Mouse (Mus musculus) liver, adult 2 months (tissue): ENCODE measurements at regions not wholly inside any gene's neighbourhood (a gene's known extent, or its start where the extent isn't known, plus 50 kb on each side); places are given as distances from the start of the nearest gene placed in this dataset.

Source experiments
- DNase-seq: peaks from one replicate; pipeline ENCODE4 v3.0.0-alpha.2; 2011; ENCODE audit warnings: low read depth, low spot score; ENCODE audit errors: extremely low read depth
- H3K27ac ChIP-seq: fragments of 200-500 bp; replicated peaks from 2 replicates; pipeline ENCODE4 v1.5.1; 2012; ENCODE audit warnings: low read depth, mild to moderate bottlenecking, control low read depth, inconsistent platforms, low read length; ENCODE audit not compliant: insufficient read depth
- H3K27me3 ChIP-seq: fragments of 200-500 bp; 2 replicates; pipeline ENCODE4 v1.6.1; 2012; ENCODE audit warnings: mild to moderate bottlenecking, moderate library complexity, low read length, inconsistent platforms; ENCODE audit not compliant: control insufficient read depth, insufficient read depth
- H3K36me3 ChIP-seq: fragments of 200-500 bp; 2 replicates; pipeline ENCODE4 v1.6.1; 2012; ENCODE audit warnings: low read length, inconsistent platforms; ENCODE audit not compliant: control insufficient read depth, insufficient read depth
- H3K4me1 ChIP-seq: fragments of 200-500 bp; 2 replicates; pipeline ENCODE4 v1.6.1; 2011; ENCODE audit warnings: low read length; ENCODE audit not compliant: control insufficient read depth, insufficient read depth
- H3K4me3 ChIP-seq: fragments of 200-500 bp; 2 replicates; pipeline ENCODE4 v1.5.1; 2011; ENCODE audit warnings: low read depth, mild to moderate bottlenecking, control low read depth, low read length, moderate library complexity; ENCODE audit not compliant: insufficient read depth
- H3K79me2 ChIP-seq: fragments of 200-500 bp; 2 replicates; pipeline ENCODE4 v1.6.1; 2012; ENCODE audit warnings: inconsistent platforms, mild to moderate bottlenecking, low read length, moderate library complexity; ENCODE audit not compliant: control insufficient read depth, insufficient read depth
- H3K9ac ChIP-seq: fragments of 200-500 bp; 2 replicates; pipeline ENCODE4 v1.6.1; 2012; ENCODE audit warnings: low read depth, mild to moderate bottlenecking, control low read depth, inconsistent platforms, low read length
- CTCF ChIP-seq: fragments of 200-500 bp; IDR thresholded peaks from 2 replicates; pipeline ENCODE4 v1.5.1; 2011; ENCODE audit warnings: low read depth, low read length, control low read depth
- POLR2A ChIP-seq: fragments of 200-500 bp; IDR thresholded peaks from 2 replicates; pipeline ENCODE4 v1.6.1; 2011; ENCODE audit warnings: low read length, control low read depth; ENCODE audit not compliant: insufficient read depth; ENCODE audit errors: extremely low read depth
- WGBS: fragments of 180-500 bp; shearing (Covaris S2); methylation state at CpG from one replicate; pipeline ENCODE4 v1.1.7; 2018; 5-methylcytosine and 5-hydroxymethylcytosine counted together

- H3K27ac ChIP-seq, result peak overlapping the region; percentile 94
- no peaks in the 10 kb centered on the region for H3K36me3 ChIP-seq
- WGBS, result 19% methylated on average over 6 of the region's 6 CpGs
- peaks cover 40% of the 10 kb centered on the region for H3K4me1 ChIP-seq
- no peak overlapping the region for H3K4me3 ChIP-seq
- H3K9ac ChIP-seq, result 0 out of 2 replicates have a peak overlapping the region, but pooled peaks have one; percentile 4
- peak; percentile 96 for DNase-seq
- TF ChIP-seq CTCF (no peak), POLR2A (no peak)
- no peaks in the 10 kb centered on the region for H3K27me3 ChIP-seq
- no peaks in the 10 kb centered on the region for H3K79me2 ChIP-seq
These were observed 117.3 kb upstream of the Slc22a23 start for GRCm38 (mm10) chr13:34462206-34462807.

DNA sequence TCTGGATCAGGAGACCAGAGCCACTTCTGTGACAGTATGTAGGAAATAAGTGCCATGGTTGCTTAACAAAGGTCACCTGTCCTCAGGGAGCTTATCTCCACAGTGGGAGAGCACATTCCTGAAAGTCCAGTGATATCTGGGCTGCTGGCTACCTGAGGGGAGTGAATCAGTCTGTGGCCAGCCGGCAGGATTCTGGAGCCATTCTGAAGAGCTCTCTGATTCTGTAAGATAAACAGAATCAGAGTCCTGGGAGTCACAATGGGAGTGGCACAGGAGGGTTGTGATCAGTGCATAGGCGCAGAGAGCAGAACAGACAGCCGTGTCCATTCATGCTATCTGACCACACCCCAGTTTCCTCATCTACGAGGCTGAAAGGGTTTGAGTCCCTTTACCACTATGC is 116.0 kb upstream of the Slc22a23 start:
- TF ChIP-seq POLR2A (no peak), CTCF (no peak)
- peak; percentile 87 for DNase-seq
- Histone ChIP-seq H3K79me2 (no peaks in the 10 kb centered on the region), H3K27ac (peak overlapping the region; percentile 78), H3K4me1 (peaks cover 37% of the 10 kb centered on the region), H3K9ac (0 out of 2 replicates have a peak overlapping the region, but pooled peaks have one; percentile 21), H3K4me3 (no peak overlapping the region), H3K27me3 (no peaks in the 10 kb centered on the region), H3K36me3 (no peaks in the 10 kb centered on the region)
- WGBS, result 20% methylated on average over 4 of the region's 4 CpGs

- no peak for DNase-seq
These were observed 111.1 kb upstream of the Slc22a23 start for GRCm38 (mm10) chr13:34456051-34456450.

GRCm38 (mm10) chr13:34446806-34447205 is 101.8 kb upstream of the Slc22a23 start:
- H3K27me3 ChIP-seq, result no peaks in the 10 kb centered on the region
- peak; percentile 52 for DNase-seq
- no peaks in the 10 kb centered on the region for H3K79me2 ChIP-seq
- TF ChIP-seq CTCF, result no peak
- no peaks in the 10 kb centered on the region for H3K4me1 ChIP-seq
- H3K9ac ChIP-seq, result no peak overlapping the region
- no peak overlapping the region for H3K4me3 ChIP-seq
- no peak overlapping the region for H3K27ac ChIP-seq
- no peaks in the 10 kb centered on the region for H3K36me3 ChIP-seq

More at GRCm38 (mm10) chr13:34456051-34456450, 111.1 kb upstream of the Slc22a23 start:
- no peak overlapping the region for H3K9ac ChIP-seq
- H3K36me3 ChIP-seq, result no peaks in the 10 kb centered on the region
- no peak for TF ChIP-seq CTCF
- TF ChIP-seq POLR2A, result no peak
- WGBS, result 78% methylated on average over 3 of the region's 3 CpGs
- no peak overlapping the region for H3K27ac ChIP-seq
- H3K79me2 ChIP-seq, result no peaks in the 10 kb centered on the region
- H3K4me3 ChIP-seq, result no peak overlapping the region
- no peaks in the 10 kb centered on the region for H3K27me3 ChIP-seq
- H3K4me1 ChIP-seq, result peaks cover 3% of the 10 kb centered on the region; the same call in 1 of the 2 replicates

GRCm38 (mm10) chr13:34446327-34446726 is 101.3 kb upstream of the Slc22a23 start:
- WGBS, result 92% methylated on average over 8 of the region's 8 CpGs
- H3K36me3 ChIP-seq, result no peaks in the 10 kb centered on the region
- DNase-seq, result no peak
- H3K4me3 ChIP-seq, result no peak overlapping the region
- H3K27ac ChIP-seq, result no peak overlapping the region
- no peak for TF ChIP-seq CTCF
- no peak for TF ChIP-seq POLR2A
- peaks cover 1% of the 10 kb centered on the region; the same call in 1 of the 2 replicates for H3K4me1 ChIP-seq
- H3K79me2 ChIP-seq, result no peaks in the 10 kb centered on the region
- H3K27me3 ChIP-seq, result no peaks in the 10 kb centered on the region
- H3K9ac ChIP-seq, result no peak overlapping the region

DNA sequence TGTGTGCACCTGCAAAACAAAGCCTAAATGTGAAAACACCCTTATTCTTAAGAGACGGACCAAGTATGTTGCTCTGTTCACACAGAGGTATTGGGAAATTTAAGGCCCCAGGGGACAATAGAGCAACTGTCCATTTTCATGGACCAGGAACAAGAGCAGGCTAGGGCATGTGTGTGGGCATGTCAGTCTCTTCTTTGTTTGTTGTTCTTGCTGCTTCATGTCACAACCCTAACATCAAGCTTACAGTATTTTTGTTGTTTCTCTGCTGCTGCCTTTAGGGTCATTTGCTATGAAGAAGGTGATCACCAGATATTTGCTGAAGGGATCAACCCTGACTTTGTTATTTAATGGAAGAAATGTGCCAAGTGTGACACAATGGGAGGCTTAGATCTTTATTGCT is 96.4 kb upstream of the Slc22a23 start:
- peaks cover 3% of the 10 kb centered on the region; the same call in 1 of the 2 replicates for H3K4me1 ChIP-seq
- no peak overlapping the region for H3K27ac ChIP-seq
- H3K4me3 ChIP-seq, result no peak overlapping the region
- no peak overlapping the region for H3K9ac ChIP-seq
- no peaks in the 10 kb centered on the region for H3K36me3 ChIP-seq
- 39% methylated on average over 1 of the region's 1 CpGs for WGBS
- peak; percentile 26 for DNase-seq
- TF ChIP-seq CTCF, result no peak
- TF ChIP-seq POLR2A, result no peak
- H3K79me2 ChIP-seq, result no peaks in the 10 kb centered on the region
- no peaks in the 10 kb centered on the region for H3K27me3 ChIP-seq
